Mouse (Mus musculus) hindbrain, embryonic 16.5 days (tissue): ENCODE data around the gene Ccpg1. TPM values are rescaled to one million over a fixed set of nuclear protein-coding genes. Genes with fewer than 3 reads are reported as not detected.

ENCODE experiments used
- ATAC-seq: fragments of 200-750 bp; cut with Nextera tagmentation; 2 replicates; pipeline ENCODE4 v1.8.0; 2017; ENCODE audit warnings: moderate TSS enrichment, moderate library complexity
- H3K27ac ChIP-seq: fragments of 300-500 bp; sonication (generic); 2 replicates; pipeline ENCODE4 v1.5.1; 2014; ENCODE audit warnings: low read depth, mild to moderate bottlenecking, control low read depth, low read length, moderate library complexity
- H3K27me3 ChIP-seq: fragments of 300-500 bp; sonication (generic); replicated peaks from 2 replicates; pipeline ENCODE4 v1.6.1; 2014; ENCODE audit warnings: low read length; ENCODE audit not compliant: control insufficient read depth, insufficient read depth
- H3K36me3 ChIP-seq: fragments of 300-500 bp; sonication (generic); 2 replicates; pipeline ENCODE4 v1.6.1; 2014; ENCODE audit warnings: mild to moderate bottlenecking, low read length, moderate library complexity, mixed read lengths; ENCODE audit not compliant: control insufficient read depth, insufficient read depth
- H3K4me1 ChIP-seq: fragments of 300-500 bp; sonication (generic); 2 replicates; pipeline ENCODE4 v1.6.1; 2014; ENCODE audit warnings: low read depth, low read length; ENCODE audit not compliant: control insufficient read depth, insufficient read depth
- H3K4me2 ChIP-seq: fragments of 300-500 bp; sonication (generic); 2 replicates; pipeline ENCODE4 v1.6.1; 2014; ENCODE audit warnings: mild to moderate bottlenecking, low read length, control low read depth, moderate library complexity
- H3K4me3 ChIP-seq: fragments of 300-500 bp; sonication (generic); 2 replicates; pipeline ENCODE4 v1.5.1; 2014; ENCODE audit warnings: mild to moderate bottlenecking, low read length, control low read depth, moderate library complexity
- H3K9ac ChIP-seq: fragments of 300-500 bp; sonication (generic); 2 replicates; pipeline ENCODE4 v1.6.1; 2014; ENCODE audit warnings: low read depth, mild to moderate bottlenecking, control low read depth, low read length, moderate library complexity
- H3K9me3 ChIP-seq: fragments of 300-500 bp; sonication (generic); 2 replicates; pipeline ENCODE4 v1.6.1; 2014; ENCODE audit warnings: mild to moderate bottlenecking, low read length, moderate library complexity; ENCODE audit not compliant: control insufficient read depth
- WGBS: fragments of 180-500 bp; shearing (Covaris S2); extraction: QIAGEN DNeasy Blood & Tissue Kit; methylation state at CpG from one replicate; pipeline ENCODE4 v1.1.7; 2014; 5-methylcytosine and 5-hydroxymethylcytosine counted together
- polyA plus RNA-seq: library from polyadenylated mRNA; unstranded; fragments of >200 nt; fragmentation: Nextera tagmentation; extraction: Ambion mirVana; gene quantifications from 2 replicates; pipeline ENCODE4 v1.2.1, GENCODE M21; 2015

Ccpg1 gene
- polyA plus RNA-seq, 1 experiment from 2014 or later = 49.6 TPM

DNA sequence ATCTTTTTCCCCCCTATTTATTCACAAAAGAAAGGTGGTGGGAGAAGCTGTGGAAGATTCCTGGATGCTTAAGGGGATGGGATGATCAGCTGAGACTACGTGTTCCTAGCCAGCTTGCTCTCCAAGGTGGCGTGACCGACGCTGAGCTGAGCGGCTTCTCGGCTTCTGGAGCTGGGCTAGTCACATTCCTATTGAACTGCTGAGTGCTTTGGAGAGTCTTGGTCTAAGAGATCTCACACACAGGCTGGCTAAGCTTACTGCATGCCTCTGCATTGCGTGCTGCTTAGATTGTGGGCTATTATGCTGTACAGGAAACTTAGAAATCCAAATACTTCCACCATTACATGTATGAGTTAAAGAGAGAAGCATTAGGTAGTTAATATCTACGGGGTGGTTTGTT lies 18.8 kb downstream of the Ccpg1 start:
- H3K4me3 ChIP-seq = no peak overlapping the region
- no peak for ATAC-seq
- H3K4me2 ChIP-seq = no peak overlapping the region
- H3K4me1 ChIP-seq = no peaks in the 10 kb centered on the region
- H3K9ac ChIP-seq = no peak overlapping the region
- no peak overlapping the region for H3K27ac ChIP-seq
- peaks cover 27% of the 10 kb centered on the region for H3K36me3 ChIP-seq
- no peaks in the 10 kb centered on the region for H3K27me3 ChIP-seq
- 90% methylated on average over 8 of the region's 8 CpGs for WGBS
- H3K9me3 ChIP-seq = no peaks in the 10 kb centered on the region

DNA sequence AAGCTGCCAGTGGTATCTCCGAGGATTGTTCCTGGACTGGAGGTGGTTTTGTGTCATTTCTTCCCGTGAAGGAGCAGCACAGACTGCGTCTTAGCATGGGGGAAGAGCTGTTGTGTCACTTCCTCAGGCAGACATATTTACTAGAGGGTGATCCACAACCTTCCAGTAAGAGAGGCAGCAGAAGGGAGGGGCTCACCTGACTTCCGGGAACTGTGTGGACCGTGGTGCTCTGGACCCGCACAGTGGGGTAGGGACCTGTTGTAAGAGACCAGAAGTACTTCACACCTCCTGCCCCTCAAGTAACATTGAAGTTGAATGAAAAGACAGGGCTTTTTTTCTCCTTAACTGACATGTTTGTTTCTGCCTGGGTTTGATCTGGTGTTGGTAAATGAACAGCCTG lies 19.9 kb downstream of the Ccpg1 start:
- Histone ChIP-seq H3K9ac (no peak overlapping the region), H3K9me3 (no peaks in the 10 kb centered on the region), H3K27ac (no peak overlapping the region), H3K4me1 (no peaks in the 10 kb centered on the region), H3K36me3 (peaks cover 27% of the 10 kb centered on the region), H3K4me3 (no peak overlapping the region), H3K4me2 (no peak overlapping the region), H3K27me3 (no peaks in the 10 kb centered on the region)
- ATAC-seq = no peak
- 82% methylated on average over 6 of the region's 6 CpGs for WGBS

- WGBS = 93% methylated on average over 3 of the region's 3 CpGs
- Histone ChIP-seq H3K4me3 (no peak overlapping the region), H3K27ac (no peak overlapping the region), H3K4me1 (no peaks in the 10 kb centered on the region), H3K9ac (no peak overlapping the region), H3K4me2 (no peak overlapping the region), H3K36me3 (peaks cover 25% of the 10 kb centered on the region), H3K27me3 (no peaks in the 10 kb centered on the region), H3K9me3 (no peaks in the 10 kb centered on the region)
- ATAC-seq = no peak
Measured at GRCm38 (mm10) chr9:73006175-73006574, 20.9 kb downstream of the Ccpg1 start.

- Histone ChIP-seq H3K4me1 (no peaks in the 10 kb centered on the region), H3K27ac (no peak overlapping the region), H3K4me3 (no peak overlapping the region), H3K9ac (no peak overlapping the region), H3K36me3 (peaks cover 35% of the 10 kb centered on the region), H3K27me3 (no peaks in the 10 kb centered on the region), H3K9me3 (no peaks in the 10 kb centered on the region), H3K4me2 (no peak overlapping the region)
- WGBS = 81% methylated on average over 3 of the region's 3 CpGs
- ATAC-seq = no peak
Measured at GRCm38 (mm10) chr9:73008384-73008783, 23.2 kb downstream of the Ccpg1 start.

GRCm38 (mm10) chr9:73012629-73013028 lies 27.4 kb downstream of the Ccpg1 start:
- 90% methylated on average over 4 of the region's 4 CpGs for WGBS

DNA sequence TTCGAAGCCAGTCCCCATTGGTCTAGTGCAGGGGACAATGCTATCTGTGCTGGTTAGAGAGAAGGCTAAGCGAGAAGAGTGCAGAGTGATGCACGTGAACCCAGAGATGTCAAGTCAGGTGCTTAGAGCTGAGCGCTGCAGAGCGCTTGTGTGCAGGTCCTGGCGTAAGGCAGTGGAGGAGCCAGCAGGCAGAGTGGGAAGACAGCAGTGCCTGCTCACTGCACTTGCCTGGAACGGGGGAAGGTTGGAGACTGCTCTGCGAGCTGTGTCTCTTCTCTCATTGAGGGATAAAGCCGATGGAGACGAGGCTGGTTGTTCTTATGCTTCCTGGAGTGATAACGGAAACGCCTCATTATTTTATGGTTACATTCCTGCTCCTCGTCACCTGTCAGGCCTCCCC lies 29.5 kb downstream of the Ccpg1 start:
- H3K4me1 ChIP-seq = no peaks in the 10 kb centered on the region
- no peak overlapping the region for H3K4me2 ChIP-seq
- H3K27ac ChIP-seq = no peak overlapping the region
- H3K9ac ChIP-seq = no peak overlapping the region
- no peaks in the 10 kb centered on the region for H3K27me3 ChIP-seq
- ATAC-seq = no peak
- peaks cover 37% of the 10 kb centered on the region for H3K36me3 ChIP-seq
- H3K4me3 ChIP-seq = no peak overlapping the region
- WGBS = 92% methylated on average over 13 of the region's 13 CpGs
- H3K9me3 ChIP-seq = no peaks in the 10 kb centered on the region

More at GRCm38 (mm10) chr9:73012629-73013028, 27.4 kb downstream of the Ccpg1 start:
- Histone ChIP-seq H3K4me2 (no peak overlapping the region), H3K36me3 (peaks cover 33% of the 10 kb centered on the region), H3K9me3 (no peaks in the 10 kb centered on the region), H3K27me3 (no peaks in the 10 kb centered on the region), H3K27ac (no peak overlapping the region), H3K9ac (no peak overlapping the region), H3K4me1 (no peaks in the 10 kb centered on the region), H3K4me3 (no peak overlapping the region)
- no peak for ATAC-seq

DNA sequence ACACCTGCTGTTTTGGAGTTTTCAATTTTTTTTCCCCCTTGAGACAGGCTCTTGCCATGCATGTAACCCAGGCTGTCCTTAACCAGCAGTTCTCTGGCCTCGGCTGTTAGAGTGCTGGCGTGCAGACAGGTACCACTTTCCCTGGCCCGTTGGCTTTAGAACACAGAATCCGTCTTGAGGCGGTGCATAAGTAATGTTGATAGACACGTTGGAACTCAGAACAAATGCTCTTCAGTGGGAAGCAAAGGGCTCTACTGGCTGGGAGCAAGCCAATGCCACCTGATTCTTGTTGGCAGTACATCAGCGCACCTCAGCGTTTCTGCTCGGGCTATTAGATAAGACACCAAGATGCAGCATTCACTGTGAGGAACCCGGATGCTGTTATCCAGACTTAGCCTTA lies 34.6 kb downstream of the Ccpg1 start:
- Histone ChIP-seq H3K27ac (no peak overlapping the region), H3K4me2 (no peak overlapping the region), H3K9ac (no peak overlapping the region), H3K27me3 (no peaks in the 10 kb centered on the region), H3K4me3 (no peak overlapping the region), H3K9me3 (no peaks in the 10 kb centered on the region), H3K36me3 (peaks cover 21% of the 10 kb centered on the region), H3K4me1 (no peaks in the 10 kb centered on the region)
- no peak for ATAC-seq
- 91% methylated on average over 10 of the region's 10 CpGs for WGBS

DNA sequence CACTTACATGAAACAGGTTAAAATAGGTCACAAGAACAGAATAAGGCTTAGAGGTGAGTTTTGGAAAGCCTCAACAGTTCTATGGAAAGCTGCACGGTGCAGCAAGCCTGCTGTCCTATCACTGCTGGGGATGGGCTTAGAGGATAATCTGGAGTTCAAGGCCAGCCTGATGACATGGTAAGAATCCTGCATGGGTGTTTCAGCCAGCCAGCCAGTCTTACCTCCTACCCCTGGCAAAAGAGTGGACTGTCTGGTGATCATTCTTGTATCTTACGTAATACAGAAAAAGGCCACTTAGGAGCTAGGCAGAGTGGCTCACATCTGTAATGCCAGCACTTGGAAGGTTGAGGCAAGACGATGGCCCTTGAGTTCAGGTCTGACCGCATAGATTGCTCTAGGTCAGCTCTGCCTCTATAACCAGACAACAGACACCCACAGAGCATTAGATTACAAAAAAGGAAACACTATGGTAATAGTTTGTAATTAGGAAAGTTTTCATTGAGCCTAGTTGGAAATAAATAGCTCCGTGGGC lies 35.4 kb downstream of the Ccpg1 start:
- no peak overlapping the region for H3K4me3 ChIP-seq
- H3K9ac ChIP-seq = no peak overlapping the region
- H3K9me3 ChIP-seq = no peaks in the 10 kb centered on the region
- no peak overlapping the region for H3K4me2 ChIP-seq
- peaks cover 19% of the 10 kb centered on the region for H3K36me3 ChIP-seq
- H3K27me3 ChIP-seq = no peaks in the 10 kb centered on the region
- ATAC-seq = no peak
- H3K27ac ChIP-seq = no peak overlapping the region
- 90% methylated on average over 5 of the region's 5 CpGs for WGBS
- H3K4me1 ChIP-seq = no peaks in the 10 kb centered on the region

DNA sequence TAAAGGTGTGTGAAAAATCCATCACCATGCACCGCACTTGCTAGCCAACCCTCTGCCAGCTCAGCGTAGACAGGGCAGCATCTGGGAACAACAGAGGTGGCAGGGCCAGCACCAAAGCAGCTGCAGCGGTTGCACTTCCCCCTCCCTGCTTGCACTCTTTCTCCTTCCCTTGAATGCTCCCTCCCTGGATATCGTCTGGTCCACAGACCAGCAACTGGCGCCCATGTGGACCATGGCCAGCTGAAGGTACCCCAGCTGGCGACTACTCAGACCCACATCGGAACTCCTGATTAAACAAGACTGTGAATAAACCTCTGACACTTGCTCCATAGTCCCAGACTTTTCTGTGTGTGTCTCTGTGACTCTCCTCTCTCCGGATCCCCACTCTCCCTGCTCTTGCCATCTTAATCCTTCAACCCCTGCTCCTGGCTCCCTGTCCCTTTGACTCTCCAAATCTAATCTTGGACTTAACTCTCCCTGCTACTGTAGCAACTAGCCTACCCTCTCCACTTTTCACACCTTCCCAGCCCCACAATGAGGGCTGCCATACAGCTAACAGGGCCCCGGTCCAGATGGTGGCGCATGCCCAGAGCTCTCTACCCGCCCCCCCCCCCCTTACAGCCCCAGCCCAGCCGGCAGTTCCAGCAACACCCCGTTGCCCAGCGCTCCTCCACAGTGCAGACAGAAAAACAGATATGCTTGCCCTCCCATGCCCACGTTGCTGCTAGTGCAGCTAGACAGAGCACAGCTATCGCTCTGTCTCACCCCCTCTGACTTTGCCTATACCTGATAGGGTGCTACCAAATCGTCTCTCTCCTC lies 40.8 kb downstream of the Ccpg1 start:
- Histone ChIP-seq H3K4me2 (peak overlapping the region; percentile 35), H3K4me3 (no peak overlapping the region; the same call in 1 of the 2 replicates), H3K36me3 (peaks cover 6% of the 10 kb centered on the region; the same call in 1 of the 2 replicates), H3K9ac (0 out of 2 replicates have a peak overlapping the region, but pooled peaks have one; percentile 31), H3K9me3 (no peaks in the 10 kb centered on the region), H3K4me1 (peaks cover 6% of the 10 kb centered on the region; the same call in 1 of the 2 replicates), H3K27ac (peak overlapping the region; percentile 35; the same call in 1 of the 2 replicates), H3K27me3 (no peaks in the 10 kb centered on the region)
- ATAC-seq = peak; percentile 95
- 18% methylated on average over 17 of the region's 17 CpGs for WGBS
